Mouse (Mus musculus): ENCODE measurements around the gene Wdr82.
"Not testable (repeated sequence)": the region's sequence is repeated elsewhere in the genome, so short reads cannot be mapped to it uniquely, and the experiment has no call there.

The Wdr82 gene

DNA sequence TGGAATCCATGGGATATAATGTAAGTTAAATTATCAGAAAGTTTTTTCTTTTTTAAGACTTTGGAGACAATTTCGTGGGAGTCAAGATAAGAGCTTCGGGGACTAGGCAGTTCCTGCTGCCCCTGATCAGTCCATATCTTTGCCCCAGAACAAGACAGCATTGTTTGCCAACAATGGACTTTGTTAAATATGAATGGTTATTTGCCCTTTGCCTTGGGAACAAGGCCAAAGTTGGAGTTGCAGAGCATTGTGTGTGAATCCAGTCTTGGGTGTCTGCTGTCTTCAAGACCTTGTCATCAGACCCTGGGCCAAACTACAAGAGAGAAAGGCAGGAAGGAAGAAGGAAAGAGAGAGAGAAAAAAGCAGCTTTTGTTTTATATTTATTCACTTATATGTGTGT, 4.0 kb upstream of the Wdr82 start:
- no peak for DNase-seq (ENCODE audit: low read depth)

DNA sequence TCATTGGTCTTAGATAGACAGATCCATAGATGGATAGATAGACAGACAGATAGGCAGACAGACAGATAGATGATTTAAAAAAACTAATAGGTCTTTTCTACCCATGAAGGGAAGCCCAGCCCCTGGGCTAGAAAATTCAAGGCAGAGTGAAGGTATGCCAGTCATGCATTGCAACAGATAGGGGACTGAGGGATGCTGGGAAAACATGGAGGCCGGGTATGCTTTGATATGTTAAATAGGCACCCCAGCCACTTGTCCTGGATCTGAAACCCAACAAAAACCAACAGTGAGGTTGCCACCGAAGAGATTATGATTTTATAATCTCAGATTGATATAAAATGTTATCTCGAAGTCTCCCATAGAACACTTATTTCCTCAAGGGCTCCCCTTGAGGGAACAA, 3.5 kb upstream of the Wdr82 start:
- no peak for DNase-seq (ENCODE audit: low read depth)

DNA sequence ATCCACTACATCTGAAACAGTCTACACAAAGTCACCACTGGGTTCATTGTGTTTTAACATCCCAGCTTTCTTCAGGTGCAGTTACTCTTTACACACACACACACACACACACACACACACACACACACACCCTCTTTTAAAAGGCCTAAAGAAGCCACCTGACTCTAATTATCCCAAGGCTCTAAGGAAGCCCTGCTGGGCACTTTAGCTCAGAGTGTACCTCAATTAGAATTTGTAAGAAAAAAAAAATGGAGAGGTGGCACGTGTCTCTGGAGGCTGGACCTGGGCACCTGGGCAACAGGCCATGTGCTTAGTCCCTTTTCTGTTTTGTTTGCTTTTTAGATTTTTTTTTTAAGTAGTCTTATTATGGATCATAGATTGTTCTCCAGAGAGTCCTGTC, 3.0 kb upstream of the Wdr82 start:
- no peak for DNase-seq (ENCODE audit: low read depth)

DNA sequence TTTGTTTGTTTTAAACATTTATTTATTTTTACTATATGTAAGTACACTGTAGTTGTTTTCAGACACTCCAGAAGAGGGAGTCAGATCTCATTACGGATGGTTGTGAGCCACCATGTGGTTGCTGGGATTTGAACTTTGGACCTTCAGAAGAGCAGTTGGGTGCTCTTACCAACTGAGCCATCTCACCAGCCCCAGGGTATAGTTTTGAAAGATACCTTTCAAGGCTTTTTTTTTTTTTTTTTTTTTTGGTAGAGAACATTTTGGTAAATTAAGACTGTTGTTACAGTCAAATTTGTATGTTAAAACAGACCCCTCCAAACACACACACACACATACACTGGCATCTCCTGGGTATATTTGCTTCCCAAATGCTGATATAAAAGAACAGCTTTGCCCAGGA, 1.7 kb upstream of the Wdr82 start:
- not testable (repeated sequence) for DNase-seq (ENCODE audit: low read depth)

DNA sequence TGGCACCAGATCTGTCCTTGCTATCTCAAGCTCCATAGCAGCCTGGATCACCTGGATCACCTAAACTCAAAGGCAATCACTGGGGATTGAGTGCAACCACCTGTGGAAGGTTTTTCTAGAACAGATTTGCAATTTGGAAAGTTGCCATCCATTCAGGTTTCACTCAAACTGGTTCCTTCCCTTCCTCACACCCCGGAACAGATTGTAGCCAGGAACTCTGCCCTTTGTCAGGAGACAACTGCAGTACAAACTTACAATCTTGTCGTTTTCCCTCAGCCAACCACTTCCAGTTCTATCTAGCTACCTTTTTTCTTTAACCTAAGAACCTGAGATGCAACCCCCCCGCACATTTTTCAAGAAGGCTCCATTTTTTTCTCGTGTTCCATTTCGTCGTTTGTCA, 811 bp upstream of the Wdr82 start:
- no peak for DNase-seq (ENCODE audit: low read depth)

DNA sequence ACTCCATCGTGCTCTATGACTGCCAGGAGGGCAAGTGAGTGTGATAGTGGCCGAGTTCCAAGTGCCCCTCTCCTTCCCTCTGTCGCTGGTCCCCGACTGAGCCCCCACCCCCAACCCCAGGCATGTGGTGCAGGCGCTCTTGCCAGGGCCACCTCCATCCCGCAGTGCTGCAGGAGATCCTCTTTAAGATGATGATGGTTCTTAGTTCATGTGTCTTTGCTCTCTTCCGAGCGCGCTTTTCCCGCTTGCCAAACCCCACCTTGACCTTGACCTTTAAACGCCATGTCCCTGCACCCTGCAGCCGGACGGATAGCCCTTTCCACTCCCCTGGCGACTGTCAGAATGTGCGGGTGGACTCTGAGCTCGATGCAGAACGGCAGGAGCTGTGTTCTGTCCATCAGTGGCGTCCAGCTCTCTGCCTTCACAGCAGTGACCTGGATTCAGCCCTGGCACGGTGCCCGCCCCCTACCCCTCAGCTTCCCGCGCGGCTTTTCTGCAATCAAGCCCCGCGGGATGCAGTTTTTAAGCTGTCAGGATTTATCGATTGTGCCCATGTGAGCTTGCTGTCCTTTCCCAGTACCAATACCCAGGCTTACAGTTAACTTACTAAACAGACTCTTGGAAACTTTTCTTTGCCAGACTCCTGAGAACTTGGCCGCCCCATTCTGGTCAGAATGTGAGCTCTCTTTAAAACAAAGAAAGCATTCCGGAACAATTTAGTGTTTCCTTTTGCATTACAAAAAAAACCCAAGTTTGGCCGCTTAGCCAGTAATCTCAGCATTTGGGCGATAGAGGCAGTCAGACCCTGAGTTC, 824 bp downstream of the Wdr82 start:
- DNase-seq (ENCODE audit: low read depth): peak; percentile 74

DNA sequence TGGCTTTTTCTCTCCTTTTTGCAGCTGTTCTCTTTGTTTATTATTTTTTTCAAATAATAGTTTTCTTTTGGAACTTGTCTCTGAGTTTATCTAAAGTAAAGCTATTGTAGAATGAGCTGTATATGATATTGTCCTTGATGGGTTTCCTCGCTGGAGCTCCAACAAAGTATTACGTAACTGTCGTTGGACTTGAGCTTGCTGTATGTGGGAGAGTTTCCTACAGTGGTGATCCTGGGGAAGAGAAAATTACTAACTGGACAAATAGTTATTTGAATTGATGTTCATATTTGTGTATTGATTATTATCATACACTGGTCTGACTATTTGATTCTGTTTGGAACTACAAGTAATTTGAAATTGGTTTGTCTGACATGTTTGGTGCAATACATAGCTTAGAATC, 1.8 kb downstream of the Wdr82 start:
- no peak for DNase-seq (ENCODE audit: low read depth)

DNA sequence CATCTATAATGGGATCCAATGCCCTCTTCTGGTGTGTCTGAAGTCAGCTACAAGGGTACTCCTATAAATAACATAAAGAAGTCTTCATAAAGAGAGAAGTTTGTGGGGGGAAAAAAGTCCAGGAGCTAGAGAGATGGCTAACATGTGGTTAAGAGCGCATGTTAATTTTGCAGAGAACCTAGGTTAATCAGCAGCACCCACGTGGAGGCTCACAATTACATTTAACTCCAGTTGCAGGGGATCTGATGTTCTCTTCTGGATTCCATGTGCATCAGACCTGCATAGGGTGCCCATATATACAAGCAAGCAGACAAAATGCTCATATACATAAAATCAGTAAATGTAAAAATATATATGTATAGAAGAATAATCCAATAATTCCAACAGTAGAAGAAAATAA, 2.6 kb downstream of the Wdr82 start:
- DNase-seq (ENCODE audit: low read depth): no peak

DNA sequence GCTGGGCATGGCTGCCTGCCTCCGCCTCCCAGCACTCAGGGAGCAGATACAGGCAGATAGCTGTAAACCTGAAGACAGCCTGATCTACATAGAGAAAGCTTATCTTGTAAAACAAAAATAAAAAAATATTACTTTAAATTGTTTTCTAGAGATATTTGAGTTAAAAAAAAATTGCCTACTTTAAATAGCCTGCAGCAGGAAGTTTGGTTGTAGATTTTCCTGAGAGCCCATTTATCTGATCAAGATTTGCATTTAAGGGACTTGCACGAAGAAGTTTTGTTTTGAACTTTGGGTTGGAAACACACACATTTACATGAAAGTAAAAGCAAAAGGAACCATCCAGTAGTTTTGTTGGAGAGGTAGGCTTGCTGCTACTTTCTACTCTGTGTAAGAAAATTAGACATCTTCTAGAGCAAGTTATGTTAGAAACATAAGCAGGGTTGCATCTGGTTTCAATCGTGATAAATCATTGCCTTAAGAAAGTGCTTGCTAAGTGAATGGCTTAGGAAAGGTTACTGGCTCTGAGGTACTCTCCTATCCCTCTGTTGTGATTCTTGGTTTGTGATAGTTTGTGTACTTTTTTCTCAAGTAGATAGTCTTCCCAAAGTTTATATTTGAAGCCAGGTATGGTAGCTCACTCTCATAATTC, 4.9 kb downstream of the Wdr82 start:
- DNase-seq (ENCODE audit: low read depth): peak; percentile 52

DNA sequence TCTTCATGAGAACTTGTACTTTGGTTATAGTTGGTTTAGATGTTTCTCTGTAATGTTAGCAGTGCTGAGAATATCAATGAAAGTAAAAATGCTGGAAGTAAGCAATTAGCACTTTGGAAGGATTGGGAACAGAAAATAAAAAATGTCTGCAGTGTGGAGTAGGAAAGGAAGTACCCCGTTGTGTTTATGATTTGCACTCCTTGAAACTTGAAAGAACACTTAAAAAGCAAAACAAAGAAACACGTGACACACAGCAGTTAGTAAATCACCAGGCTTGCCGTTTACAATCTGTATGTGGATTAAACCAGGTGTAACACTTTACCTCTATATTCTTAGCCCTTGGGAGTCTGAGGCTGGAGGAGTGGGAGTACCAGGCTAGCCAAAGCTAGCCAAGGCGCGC, 6.0 kb downstream of the Wdr82 start:
- DNase-seq (ENCODE audit: low read depth): no peak

DNA sequence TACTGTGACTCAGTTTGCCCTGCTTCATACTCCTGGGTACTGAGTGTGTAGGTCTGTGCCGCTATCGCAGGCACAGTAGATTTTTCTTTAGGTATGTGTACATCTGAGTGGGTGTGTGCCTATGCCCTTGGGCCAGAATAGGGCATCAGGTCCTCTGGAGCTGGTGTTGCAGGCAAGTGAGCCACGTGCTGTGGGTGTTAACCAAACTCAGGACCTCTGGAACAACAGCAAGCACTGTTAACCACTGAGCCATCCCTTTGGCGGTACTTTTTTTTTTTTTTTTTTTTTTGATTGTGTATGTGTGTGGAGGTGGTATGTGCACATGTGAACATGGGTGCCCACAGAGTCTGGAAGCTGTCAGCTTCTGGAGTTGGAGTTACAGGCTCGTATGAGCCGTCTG, 7.1 kb downstream of the Wdr82 start:
- no peak for DNase-seq (ENCODE audit: low read depth)

DNA sequence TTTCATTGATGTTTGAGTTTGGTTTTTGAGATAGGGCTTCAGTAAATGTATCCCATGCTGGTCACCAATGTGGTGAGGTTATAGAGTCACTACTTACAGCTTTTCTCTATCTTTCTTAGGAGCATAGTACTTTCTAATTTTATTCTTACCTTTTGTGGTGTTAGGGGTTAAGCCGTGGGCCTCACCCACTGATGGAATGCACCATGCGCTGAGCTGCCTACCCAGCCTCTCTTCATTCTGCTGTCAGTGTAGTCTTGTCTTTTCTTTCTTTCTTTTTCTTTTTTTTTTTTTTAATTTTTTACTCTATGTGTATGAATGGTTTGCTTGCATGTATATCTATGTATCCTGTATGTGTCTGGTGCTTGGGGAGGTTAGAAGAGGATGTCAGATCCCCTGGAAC, 8.7 kb downstream of the Wdr82 start:
- no peak for DNase-seq (ENCODE audit: low read depth)

DNA sequence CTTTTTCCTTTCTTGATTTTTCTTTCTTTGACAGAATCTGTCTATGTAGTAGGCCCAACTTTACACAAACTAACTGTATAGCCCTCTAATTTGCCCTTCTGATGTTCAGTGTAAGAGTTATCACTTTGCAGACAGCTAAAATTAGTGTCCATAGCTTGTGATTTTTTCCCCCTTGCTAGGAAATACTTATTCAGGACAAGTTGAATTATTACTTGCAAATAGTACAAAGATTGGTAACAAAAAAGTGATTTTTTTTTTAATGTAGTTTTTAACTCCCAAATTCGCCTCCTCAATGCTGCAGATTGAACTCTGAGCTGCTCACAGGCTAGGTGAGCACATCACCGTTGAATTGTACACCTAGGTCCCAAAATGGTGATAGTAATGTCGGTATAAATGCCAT, 9.2 kb downstream of the Wdr82 start:
- no peak for DNase-seq (ENCODE audit: low read depth)

DNA sequence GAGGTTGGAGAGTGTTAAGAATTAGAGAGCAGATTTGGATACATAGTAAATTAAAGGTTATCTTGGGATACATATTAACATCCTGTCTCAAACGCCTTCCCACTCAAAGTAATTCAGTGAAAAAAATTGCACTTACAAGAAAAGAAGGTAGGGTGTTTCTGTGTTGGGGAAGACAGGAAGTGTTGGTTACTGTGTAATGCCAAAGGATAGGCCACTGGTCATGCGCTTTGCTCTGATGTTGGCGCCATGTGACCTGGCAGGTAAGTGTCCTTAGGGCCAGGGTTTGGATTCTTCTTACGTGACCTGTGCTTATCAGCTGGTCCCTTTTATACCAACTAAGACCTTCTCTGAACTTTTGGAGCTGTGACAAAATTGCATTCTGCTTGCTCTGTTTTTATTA, 11.4 kb downstream of the Wdr82 start:
- DNase-seq (ENCODE audit: low read depth): no peak

DNA sequence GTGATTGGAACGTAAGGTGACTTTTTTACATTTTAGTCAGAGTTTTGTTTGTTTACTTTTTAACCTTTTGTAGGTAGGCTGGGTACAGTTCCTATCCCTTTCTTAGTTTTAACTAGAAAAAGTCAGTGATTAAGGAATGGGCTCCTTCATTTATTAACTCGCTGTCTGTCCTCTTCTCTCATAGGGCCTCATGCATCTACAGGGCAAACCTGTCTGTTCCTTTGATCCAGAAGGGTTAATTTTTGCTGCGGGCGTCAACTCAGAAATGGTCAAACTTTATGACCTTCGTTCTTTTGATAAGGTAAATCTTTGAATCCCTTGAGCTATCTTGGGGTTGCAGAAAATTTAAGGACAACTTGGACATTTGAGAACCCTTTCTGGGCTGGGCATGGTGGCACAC, 13.3 kb downstream of the Wdr82 start:
- no peak for DNase-seq (ENCODE audit: low read depth)

DNA sequence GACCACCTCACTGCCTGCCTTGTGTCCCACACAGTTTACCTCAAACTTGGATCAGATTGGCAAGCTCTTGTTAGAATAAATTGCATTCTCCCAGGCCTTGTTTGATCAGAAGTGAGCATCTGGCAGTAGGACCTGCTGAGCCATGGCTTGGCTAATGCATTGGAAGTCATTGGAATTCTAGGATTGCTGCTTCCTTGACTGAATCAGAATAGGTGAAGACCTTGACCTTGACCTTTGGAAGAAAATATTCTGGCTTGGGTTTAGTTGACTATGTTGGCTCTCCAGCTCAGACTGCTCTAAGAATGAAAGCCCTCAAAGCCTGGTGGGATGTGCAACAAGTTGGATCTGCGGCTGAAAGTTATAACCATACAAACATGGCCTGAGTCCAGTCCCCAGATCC, 20.6 kb downstream of the Wdr82 start:
- no peak for DNase-seq (ENCODE audit: low read depth)

DNA sequence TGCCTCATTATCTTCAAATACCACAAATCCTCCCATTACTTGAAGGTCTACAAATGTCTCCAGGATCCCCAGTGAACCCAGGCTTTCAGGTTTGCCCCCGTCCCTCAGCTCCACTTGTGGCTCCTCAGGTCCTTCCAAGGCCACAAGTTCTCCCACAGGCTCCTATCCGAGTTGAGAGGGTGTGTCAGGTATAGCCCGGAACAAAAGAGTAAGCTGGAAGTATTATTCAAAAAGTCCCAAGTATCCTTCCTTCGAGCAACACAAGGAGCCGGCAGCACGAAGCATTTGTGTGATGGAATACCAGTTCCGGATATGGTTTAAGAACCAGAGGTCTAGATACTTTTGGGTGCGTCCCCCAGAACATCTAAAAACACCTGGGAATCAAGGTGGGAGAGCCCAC, 21.3 kb downstream of the Wdr82 start:
- DNase-seq (ENCODE audit: low read depth): no peak

DNA sequence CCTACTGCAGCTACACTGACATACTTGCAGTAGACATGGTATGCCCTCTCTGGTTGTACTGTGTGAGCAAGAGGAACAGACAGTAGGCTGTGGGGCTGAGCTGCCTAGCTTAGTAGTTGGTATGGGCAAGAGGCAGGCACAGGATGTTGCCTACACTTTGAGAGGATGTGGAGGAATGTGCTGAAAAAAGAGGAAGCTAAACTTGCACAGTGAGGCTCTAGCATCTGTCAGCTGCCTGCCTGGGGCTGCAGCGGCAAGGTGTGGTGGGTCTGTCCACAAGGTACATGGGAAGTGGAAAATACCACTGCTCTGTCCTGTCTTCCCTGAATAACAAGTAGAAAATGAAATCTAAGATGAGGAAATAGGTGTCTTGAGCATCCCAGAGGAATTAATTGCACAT, 22.3 kb downstream of the Wdr82 start:
- no peak for DNase-seq (ENCODE audit: low read depth)

DNA sequence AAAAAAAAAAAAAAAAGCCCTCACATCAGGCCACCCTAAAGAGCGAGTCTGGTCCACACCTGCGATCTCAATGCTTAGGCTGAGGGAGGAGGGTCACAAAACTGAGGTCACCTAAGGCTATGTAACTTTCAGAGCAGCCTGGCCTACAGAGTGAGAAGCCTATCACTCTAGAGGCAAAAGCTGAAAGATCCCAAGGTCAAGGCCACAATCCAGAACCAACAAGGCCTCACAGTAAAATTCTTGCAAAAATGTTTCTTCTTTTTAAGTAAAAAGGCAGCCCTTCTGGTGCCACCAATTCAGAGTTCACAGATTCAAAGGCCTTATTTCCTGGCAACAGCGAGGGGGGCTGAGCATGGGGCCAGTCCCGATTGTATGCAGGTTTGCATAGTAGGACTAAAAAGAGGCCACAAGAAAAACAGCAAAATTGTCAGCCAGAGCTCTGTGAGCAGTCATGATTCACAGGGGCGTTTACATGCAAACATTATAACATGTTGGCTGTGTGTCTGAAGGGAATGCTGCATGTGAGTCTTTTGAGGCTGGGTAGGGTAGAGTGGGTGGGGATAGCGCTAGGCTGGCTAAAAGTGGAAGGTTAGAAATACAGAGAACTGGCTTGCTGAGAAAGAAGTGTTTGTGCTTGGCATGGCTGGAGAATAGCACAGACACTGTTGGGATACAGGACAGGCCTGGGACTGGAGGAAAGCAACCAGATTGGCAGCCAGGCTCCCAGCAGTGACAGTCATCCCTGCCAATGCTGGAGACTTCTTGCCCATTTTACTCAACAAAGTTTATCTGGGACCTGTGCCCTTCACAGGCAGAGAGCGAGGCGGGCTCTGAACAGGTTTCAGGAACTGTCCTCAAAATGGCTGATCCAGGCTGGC, 23.4 kb downstream of the Wdr82 start:
- no peak for DNase-seq (ENCODE audit: low read depth)

DNA sequence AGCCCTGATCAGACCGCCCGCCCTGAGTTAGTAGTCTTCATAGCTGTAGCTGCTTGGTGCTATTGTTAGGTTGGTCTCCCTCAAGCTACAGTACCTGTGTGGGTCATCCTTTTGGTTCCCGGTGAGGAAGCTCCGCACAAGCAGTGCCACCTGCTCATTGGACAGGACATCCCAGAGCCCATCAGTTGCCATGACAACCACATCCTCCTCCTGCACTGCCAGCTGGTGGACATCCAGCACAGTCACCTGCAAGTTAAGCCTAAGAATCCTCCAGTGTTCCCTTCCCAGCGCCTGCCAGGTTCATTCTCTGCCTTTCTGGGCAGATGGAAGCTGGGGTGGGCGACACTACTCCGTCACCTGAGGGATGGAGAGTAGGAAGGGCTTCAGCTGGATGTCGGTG, 25.0 kb downstream of the Wdr82 start:
- DNase-seq (ENCODE audit: low read depth): no peak

DNA sequence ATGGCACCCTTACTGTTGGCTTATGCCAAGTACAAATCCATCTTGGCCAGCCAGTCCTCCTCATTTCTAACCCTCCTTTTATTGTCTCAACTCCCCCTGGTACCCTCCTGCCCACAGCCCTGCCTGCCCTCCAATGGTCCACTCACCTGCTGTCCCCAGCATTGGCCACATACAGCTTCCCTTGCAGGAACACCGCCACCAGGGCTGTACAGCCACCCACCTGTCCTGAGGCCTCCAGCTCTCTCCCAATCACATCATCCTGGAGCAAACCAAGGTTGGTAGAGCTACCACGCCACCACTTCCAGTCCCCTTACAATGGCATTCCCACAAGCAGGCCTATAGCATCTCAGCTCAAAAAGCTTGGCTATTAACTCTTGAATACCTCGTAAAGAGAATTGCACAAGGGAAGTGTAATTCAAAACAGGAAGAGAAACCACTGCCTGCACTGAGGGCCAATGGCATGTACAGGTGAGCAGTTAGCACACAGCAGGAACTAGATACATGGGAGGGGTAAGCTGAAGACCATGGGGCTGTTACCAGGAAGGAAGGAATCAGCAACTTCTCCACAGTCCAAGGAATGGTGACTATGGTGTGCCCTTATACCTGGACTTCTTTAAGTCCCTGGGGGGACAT, 26.5 kb downstream of the Wdr82 start:
- DNase-seq (ENCODE audit: low read depth): no peak

DNA sequence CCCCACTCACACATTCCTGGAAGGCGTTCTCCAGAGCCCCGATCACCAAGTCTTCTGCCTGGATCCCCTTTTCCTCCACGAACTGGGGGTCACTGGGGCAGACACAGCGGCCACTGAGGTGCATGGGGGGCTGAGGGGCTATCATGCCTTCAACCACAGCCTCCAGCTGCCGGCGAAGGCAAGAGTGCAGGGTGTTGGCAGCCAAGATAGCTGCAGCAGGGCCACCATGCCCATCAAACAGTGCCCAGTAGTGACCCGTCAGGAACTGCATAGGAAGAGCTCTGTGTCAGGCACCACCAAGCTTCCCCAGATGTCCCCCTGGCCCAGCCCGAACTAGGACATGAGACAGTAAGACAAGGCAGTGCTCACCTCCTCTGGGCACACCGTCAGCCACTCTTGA, 27.0 kb downstream of the Wdr82 start:
- no peak for DNase-seq (ENCODE audit: low read depth)

Measured in NIH3T3 (cell line).